Mouse (Mus musculus) embryo, embryonic 10 days (tissue): ENCODE data around the gene Bckdhb.
"Not testable (repeated sequence)": the region's sequence is repeated elsewhere in the genome, so short reads cannot be mapped to it uniquely, and the experiment has no call there.

Experiments
- DNase-seq: peaks from one replicate; pipeline ENCODE4 v3.0.0-alpha.2; 2015; ENCODE audit warnings: low spot score

Bckdhb gene

DNA sequence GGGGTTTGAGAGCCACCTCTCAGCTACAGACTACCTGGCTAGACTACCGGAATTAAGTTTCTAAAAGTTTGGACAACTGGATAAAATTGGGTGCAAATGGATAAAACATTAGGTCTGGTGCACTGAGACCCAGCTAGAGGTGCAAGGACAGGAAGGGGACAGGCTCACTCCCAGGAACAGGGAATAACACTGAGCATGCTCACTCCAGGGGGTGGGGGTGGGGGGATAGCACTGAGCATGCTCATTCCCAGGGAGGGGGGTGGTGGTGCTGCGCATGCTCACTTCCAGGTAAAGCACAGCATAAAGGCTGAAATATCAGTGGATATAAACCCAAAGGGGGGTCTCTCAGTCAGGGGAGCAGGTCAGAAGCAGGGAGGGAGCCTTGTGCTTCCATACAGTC is 120.7 kb downstream of the Bckdhb start:
- no peak for DNase-seq

- no peak for DNase-seq
Observed at GRCm38 (mm10) chr9:84046334-84046733, 121.4 kb downstream of the Bckdhb start.

DNA sequence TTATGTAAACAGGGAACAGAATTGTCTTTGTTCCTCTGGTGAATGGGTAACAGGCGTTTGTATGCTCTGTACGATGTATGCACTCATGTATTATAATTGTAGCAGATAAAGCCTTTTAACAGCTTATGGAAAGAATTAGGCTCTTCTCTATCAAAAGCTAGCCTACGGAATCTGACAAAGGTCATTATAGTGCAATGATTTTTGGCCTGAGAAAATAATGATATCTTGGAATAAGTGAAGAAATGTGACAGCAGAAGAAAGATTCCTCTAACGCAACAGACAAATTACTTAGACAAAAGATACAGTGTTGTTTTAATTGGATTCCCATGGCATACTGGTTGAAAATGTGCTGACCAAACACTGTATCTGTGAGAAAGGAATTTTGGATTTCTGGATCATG is 122.0 kb downstream of the Bckdhb start:
- no peak for DNase-seq

- DNase-seq = no peak
Observed at GRCm38 (mm10) chr9:84047436-84047835, 122.5 kb downstream of the Bckdhb start.

DNA sequence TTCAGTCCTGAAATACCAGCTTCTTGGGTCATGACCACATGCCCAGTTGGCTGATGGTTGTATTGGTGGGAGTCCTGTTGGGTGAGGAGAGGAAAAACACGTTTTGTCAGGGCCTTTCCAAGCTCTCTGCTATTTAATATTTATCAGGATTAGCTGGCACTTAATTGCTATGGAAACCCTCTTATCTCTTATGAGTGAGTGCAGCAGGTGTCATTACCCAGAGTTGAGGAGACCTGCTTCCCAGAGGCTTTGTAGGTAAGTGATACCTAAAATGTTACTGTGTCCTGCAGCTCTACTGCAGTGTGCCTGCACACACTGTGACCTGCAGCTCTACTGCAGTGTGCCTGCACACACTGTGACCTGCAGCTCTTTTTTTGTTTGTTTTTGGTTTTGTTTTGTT is 124.2 kb downstream of the Bckdhb start:
- no peak for DNase-seq

- DNase-seq = no peak
Observed at GRCm38 (mm10) chr9:84050867-84051635, 126.1 kb downstream of the Bckdhb start.

- no peak for DNase-seq
Observed at GRCm38 (mm10) chr9:84055125-84055807, 130.3 kb downstream of the Bckdhb start.

GRCm38 (mm10) chr9:84060781-84061180 is 135.8 kb downstream of the Bckdhb start:
- not testable (repeated sequence) for DNase-seq

DNA sequence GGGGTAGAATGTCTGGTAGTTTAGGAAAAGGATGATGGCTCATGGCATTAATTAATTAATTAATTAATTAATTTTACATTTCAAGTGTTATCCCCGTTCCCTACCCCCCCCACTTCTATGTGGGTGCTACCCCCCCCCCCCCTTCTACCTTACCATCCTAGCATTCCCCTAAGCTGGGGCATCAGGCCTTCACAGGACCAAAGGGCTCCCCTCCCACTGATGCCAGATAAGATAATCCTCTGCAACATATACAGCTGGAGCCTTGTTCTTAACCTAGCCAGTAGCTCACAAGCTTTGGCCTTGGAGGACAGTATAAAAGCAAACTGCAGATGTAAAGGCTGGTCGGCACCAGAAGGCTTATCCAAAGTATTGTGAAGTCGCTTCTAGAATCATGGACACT is 138.7 kb downstream of the Bckdhb start:
- no peak for DNase-seq

- no peak for DNase-seq
Observed at GRCm38 (mm10) chr9:84064113-84064512, 139.2 kb downstream of the Bckdhb start.

GRCm38 (mm10) chr9:84070247-84070646 is 145.3 kb downstream of the Bckdhb start:
- no peak for DNase-seq

DNA sequence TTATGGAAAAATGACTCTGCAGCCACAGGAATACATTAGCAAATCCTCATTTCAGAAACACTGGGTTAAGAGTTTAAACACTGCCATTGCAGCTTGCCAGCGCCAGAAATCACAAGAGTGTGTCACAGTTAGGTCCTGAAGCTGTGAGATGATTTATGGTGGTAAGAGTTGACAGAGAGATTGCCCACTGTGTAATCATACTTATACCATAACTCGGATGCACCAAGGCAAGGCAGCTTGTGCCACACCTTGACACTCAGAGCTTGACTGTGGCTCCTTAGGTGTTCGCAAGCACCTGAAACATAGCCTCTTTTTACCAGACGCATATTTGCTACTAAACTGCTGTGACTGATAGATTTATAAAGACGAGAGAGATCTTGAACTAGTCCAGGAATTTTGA is 145.8 kb downstream of the Bckdhb start:
- DNase-seq = no peak

DNA sequence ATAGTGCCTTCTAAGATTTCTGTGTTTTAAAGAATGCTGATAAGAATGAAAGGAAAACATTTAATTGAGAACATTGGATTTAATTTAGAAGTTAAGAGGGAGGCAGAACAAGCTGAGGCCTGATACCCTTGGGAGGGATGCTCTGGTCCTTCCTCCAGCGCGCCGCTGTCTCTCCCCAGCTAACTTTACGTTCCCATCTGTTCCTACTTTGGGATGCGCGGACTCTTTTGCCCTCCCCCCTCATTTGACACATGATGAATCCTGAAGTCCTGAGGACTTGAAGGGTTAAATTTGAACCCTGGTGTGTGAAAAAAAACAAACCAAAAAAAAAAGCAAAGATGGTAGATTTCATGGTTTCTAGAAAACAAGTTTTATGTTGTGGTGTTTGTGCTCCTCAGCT is 147.6 kb downstream of the Bckdhb start:
- DNase-seq = peak; percentile 49

DNA sequence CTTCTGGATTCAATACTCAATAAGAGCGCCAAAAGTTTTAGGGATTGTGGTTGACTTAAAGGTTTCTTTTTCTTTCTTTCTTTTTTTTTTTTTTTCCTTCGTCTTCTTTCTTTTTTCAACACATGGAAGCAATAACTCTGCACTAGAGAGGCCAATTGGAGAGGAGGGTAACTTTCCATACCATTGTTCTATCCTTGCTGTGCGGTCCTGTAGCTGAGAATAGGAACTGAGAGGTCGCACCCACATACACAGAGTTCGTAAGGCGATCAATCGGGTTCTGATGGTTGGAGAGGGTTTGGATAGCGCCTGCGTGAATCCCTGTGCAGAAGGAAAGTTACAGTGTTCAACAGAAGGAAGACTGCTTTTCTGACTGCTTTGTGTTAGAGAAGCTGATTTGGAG is 148.3 kb downstream of the Bckdhb start:
- DNase-seq = peak; percentile 22

DNA sequence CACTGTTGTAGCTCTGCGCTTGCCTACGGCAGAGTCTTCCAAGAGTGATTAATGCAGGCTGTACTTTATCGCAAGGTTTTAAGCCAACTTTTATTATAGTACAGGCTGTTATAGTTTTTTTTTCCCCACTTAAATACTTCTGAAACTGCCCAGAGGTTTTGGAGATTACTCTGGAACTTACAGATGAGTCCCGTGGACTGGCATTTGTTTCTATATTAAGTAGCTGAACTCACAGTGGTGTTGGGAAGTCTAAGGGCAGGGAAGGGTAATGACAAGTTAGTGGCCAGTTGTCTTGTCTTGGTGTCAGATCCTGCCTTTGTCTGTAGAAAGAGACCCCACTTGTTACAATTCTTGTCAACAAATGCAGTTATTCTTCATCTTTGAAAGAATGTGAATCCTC is 158.6 kb downstream of the Bckdhb start:
- DNase-seq = no peak

- no peak for DNase-seq
Observed at GRCm38 (mm10) chr9:84084686-84085085, 159.7 kb downstream of the Bckdhb start.

GRCm38 (mm10) chr9:84090316-84091063 is 165.5 kb downstream of the Bckdhb start:
- no peak for DNase-seq

GRCm38 (mm10) chr9:84092994-84093393 is 168.0 kb downstream of the Bckdhb start:
- DNase-seq = no peak

- no peak for DNase-seq
Observed at GRCm38 (mm10) chr9:84094111-84094510, 169.2 kb downstream of the Bckdhb start.

DNA sequence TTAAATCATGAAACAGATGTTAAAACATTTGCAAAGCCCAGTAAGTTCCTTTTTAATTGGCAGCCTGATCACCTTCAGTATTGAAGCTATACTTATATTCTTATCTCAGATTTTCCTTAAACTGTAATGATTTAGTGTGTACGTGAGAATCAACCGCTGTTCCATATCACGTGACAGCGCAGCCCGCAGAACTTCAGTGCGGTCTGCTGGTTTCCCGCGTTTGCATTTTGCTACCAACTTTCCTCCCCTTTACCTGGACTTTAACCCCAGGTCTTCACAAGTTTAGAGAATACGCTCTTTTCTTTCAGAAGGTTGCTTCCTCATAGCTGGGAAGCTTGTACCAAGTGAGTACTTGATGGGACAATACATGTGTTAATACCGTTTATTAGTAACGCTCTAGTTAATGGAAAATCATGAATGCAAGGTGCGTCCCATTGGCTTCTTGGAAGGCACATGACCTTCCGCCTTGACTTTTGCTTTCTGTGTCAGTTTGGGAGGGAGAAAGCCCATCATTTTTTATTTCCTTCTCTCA is 171.6 kb downstream of the Bckdhb start:
- DNase-seq = no peak

GRCm38 (mm10) chr9:84103344-84103743 is 178.4 kb downstream of the Bckdhb start:
- DNase-seq = no peak

DNA sequence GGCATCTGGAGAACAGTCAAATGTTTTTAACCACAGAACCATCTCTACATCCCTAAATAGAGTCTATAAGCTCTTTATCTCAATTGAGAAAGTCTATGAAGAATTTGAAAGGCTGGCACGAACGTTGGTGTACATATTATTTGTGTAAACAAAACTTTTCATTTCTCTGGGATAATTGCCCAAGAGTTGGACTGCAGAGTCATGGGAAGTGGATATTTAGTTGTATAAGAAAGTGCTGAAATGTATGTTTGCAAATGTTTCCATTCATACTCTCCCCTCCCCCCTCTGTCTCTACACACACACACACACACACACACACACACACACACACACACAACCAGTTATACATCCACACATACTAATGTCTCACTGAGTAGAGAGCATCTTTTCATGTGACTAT is 181.5 kb downstream of the Bckdhb start:
- no peak for DNase-seq
